Mouse (Mus musculus) heart, adult 2 months (tissue): ENCODE measurements at regions not wholly inside any gene's neighbourhood (a gene's known extent, or its start where the extent isn't known, plus 50 kb on each side); places are given as distances from the start of the nearest gene placed in this dataset.
A peak's percentile ranks its signal among the peaks of the same experiment; 100 is the strongest.

Source experiments
- DNase-seq, 2 experiments: peaks; one replicate each; pipeline ENCODE4 v3.0.0; 2021
- H3K27ac ChIP-seq: fragments of 200-600 bp; 2 replicates; pipeline ENCODE4 v1.8.1; 2022
- H3K27me3 ChIP-seq: fragments of 200-500 bp; 2 replicates; pipeline ENCODE4 v1.6.1; 2012; ENCODE audit warnings: mild to moderate bottlenecking, low read length, inconsistent platforms, mixed read lengths; ENCODE audit not compliant: control insufficient read depth, insufficient read depth
- H3K36me3 ChIP-seq: fragments of 200-500 bp; 2 replicates; pipeline ENCODE4 v1.6.1; 2012; ENCODE audit warnings: low read length, inconsistent platforms; ENCODE audit not compliant: control insufficient read depth, insufficient read depth
- H3K4me1 ChIP-seq: fragments of 200-500 bp; 2 replicates; pipeline ENCODE4 v1.6.1; 2011; ENCODE audit warnings: low read length; ENCODE audit not compliant: control insufficient read depth, insufficient read depth
- H3K4me3 ChIP-seq: fragments of 200-600 bp; 2 replicates; pipeline ENCODE4 v1.8.1; 2022
- H3K79me2 ChIP-seq: fragments of 200-500 bp; replicated peaks from 2 replicates; pipeline ENCODE4 v1.6.1; 2012; ENCODE audit warnings: mild to moderate bottlenecking, inconsistent platforms, low read length, moderate library complexity, mixed read lengths; ENCODE audit not compliant: control insufficient read depth, insufficient read depth
- H3K9ac ChIP-seq: fragments of 200-500 bp; 2 replicates; pipeline ENCODE4 v1.6.1; 2012; ENCODE audit warnings: low read depth, mild to moderate bottlenecking, control low read depth, inconsistent platforms, low read length, mixed read lengths
- CTCF ChIP-seq: fragments of 200-600 bp; IDR thresholded peaks from 2 replicates; pipeline ENCODE4 v1.8.1; 2022; ENCODE audit warnings: antibody characterized with exemption, mild to moderate bottlenecking, moderate library complexity
- EP300 ChIP-seq: fragments of 200-500 bp; IDR thresholded peaks from 2 replicates; pipeline ENCODE4 v1.6.1; 2011; ENCODE audit warnings: low read depth, low read length, control low read depth; ENCODE audit not compliant: insufficient read depth
- POLR2A ChIP-seq: fragments of 200-500 bp; IDR thresholded peaks from 2 replicates; pipeline ENCODE4 v1.6.1; 2011; ENCODE audit warnings: mild to moderate bottlenecking, low read depth, low read length, control low read depth; ENCODE audit not compliant: insufficient read depth
- WGBS: fragments of 180-500 bp; shearing (Covaris S2); methylation state at CpG from one replicate; pipeline ENCODE4 v1.1.7; 2018; 5-methylcytosine and 5-hydroxymethylcytosine counted together
- intact Hi-C: fragments of 180-260 bp; cut with DNase I; formaldehyde crosslinking; loops from one replicate; pipeline ENCODE4 v1.15.1; 2025

- Histone ChIP-seq H3K27ac (peak overlapping the region; percentile 73), H3K27me3 (no peaks in the 10 kb centered on the region), H3K36me3 (no peaks in the 10 kb centered on the region), H3K9ac (no peak overlapping the region), H3K4me3 (peak overlapping the region; percentile 64), H3K4me1 (no peaks in the 10 kb centered on the region), H3K79me2 (no peaks in the 10 kb centered on the region)
- TF ChIP-seq CTCF (no peak), POLR2A (no peak), EP300 (no peak)
- intact Hi-C loops: no loop called here
- no peak for DNase-seq
- 23% methylated on average over 9 of the region's 9 CpGs for WGBS
Observed at GRCm38 (mm10) chr9:41581741-41582140, 420.2 kb upstream of the Ubash3b start.

GRCm38 (mm10) chr9:41581152-41581551, 419.7 kb upstream of the Ubash3b start:
- H3K27me3 ChIP-seq: no peaks in the 10 kb centered on the region
- H3K4me1 ChIP-seq: no peaks in the 10 kb centered on the region
- peak; percentile 42 to 60 for DNase-seq
- H3K79me2 ChIP-seq: no peaks in the 10 kb centered on the region
- H3K36me3 ChIP-seq: no peaks in the 10 kb centered on the region
- peak overlapping the region; percentile 73 for H3K27ac ChIP-seq
- TF ChIP-seq EP300 (no peak), CTCF (no peak), POLR2A (peak; percentile 44)
- 4% methylated on average over 14 of the region's 14 CpGs for WGBS
- H3K9ac ChIP-seq: peak overlapping the region; percentile 5
- H3K4me3 ChIP-seq: peak overlapping the region; percentile 64
- intact Hi-C loops: no loop called here

GRCm38 (mm10) chr9:41580611-41581041, 419.1 kb upstream of the Ubash3b start:
- intact Hi-C loops: no loop called here
- peak overlapping the region; percentile 73 for H3K27ac ChIP-seq

GRCm38 (mm10) chr9:41580067-41580466, 418.6 kb upstream of the Ubash3b start:
- TF ChIP-seq CTCF: no peak
- TF ChIP-seq POLR2A: no peak
- TF ChIP-seq EP300: no peak
- peak overlapping the region; percentile 64 for H3K4me3 ChIP-seq
- no peaks in the 10 kb centered on the region for H3K27me3 ChIP-seq
- no peaks in the 10 kb centered on the region for H3K79me2 ChIP-seq
- 12% methylated on average over 4 of the region's 4 CpGs for WGBS
- H3K27ac ChIP-seq: peak overlapping the region; percentile 73
- no peaks in the 10 kb centered on the region for H3K36me3 ChIP-seq
- peak in 1 of 2 experiments; percentile 16 for DNase-seq
- H3K4me1 ChIP-seq: no peaks in the 10 kb centered on the region
- intact Hi-C loops: no loop called here
- peak overlapping the region; percentile 64; the same call in 1 of the 2 replicates for H3K9ac ChIP-seq

More at GRCm38 (mm10) chr9:41580611-41581041, 419.1 kb upstream of the Ubash3b start:
- Histone ChIP-seq H3K4me1 (no peaks in the 10 kb centered on the region), H3K4me3 (peak overlapping the region; percentile 64), H3K36me3 (no peaks in the 10 kb centered on the region), H3K79me2 (no peaks in the 10 kb centered on the region), H3K9ac (peak overlapping the region; percentile 51), H3K27me3 (no peaks in the 10 kb centered on the region)
- TF ChIP-seq CTCF: no peak
- TF ChIP-seq EP300: 0 out of 2 replicates have a peak, but pooled peaks have one; percentile 8
- 0 out of 2 replicates have a peak, but pooled peaks have one; percentile 20 for TF ChIP-seq POLR2A
- 2% methylated on average over 13 of the region's 13 CpGs for WGBS
- DNase-seq: peak; percentile 71

GRCm38 (mm10) chr9:41579107-41580014, 417.9 kb upstream of the Ubash3b start:
- Histone ChIP-seq H3K27ac (peak overlapping the region; percentile 73), H3K79me2 (no peaks in the 10 kb centered on the region), H3K4me3 (peak overlapping the region; percentile 40), H3K9ac (peak overlapping the region; percentile 64; the same call in 1 of the 2 replicates), H3K4me1 (no peaks in the 10 kb centered on the region), H3K36me3 (no peaks in the 10 kb centered on the region), H3K27me3 (no peaks in the 10 kb centered on the region)
- 30% methylated on average over 13 of the region's 13 CpGs for WGBS
- peak; percentile 51 to 71 for DNase-seq
- intact Hi-C loops: loop anchor here (1.0 to 5.0 kb wide), 3 partner anchors 105 to 372 kb away; no protein-coding TSS in a partner anchor
- TF ChIP-seq CTCF (peak; percentile 73), POLR2A (peak; percentile 18; the same call in 1 of the 2 replicates), EP300 (no peak)
